Mouse (Mus musculus): ENCODE results near the gene Strn3. TPM values are rescaled to one million over a fixed set of nuclear protein-coding genes. Genes with fewer than 3 reads are reported as not detected.
"Not testable (repeated sequence)": the region's sequence is repeated elsewhere in the genome, so short reads cannot be mapped to it uniquely, and the experiment has no call there.

Gene Strn3
- polyA plus RNA-seq, 1 experiment, result 18.4 TPM

- 4% methylated on average over 20 of the region's 21 CpGs for WGBS
- no peak overlapping the region for H3K27ac ChIP-seq (ENCODE audit: control insufficient read depth, insufficient read depth, low read length)
- no peaks in the 10 kb centered on the region for H3K36me3 ChIP-seq (ENCODE audit: control insufficient read depth, insufficient read depth, low read length)
- no peak for DNase-seq
- H3K27me3 ChIP-seq (ENCODE audit: control insufficient read depth, insufficient read depth, low read length), result peaks cover 9% of the 10 kb centered on the region; the same call in 1 of the 2 replicates
- H3K4me1 ChIP-seq (replicated peaks; ENCODE audit: control insufficient read depth, insufficient read depth, low read length), result no peaks in the 10 kb centered on the region; the same call in 1 of the 2 replicates
- H3K4me3 ChIP-seq (ENCODE audit: control insufficient read depth, insufficient read depth, low read length), result no peak overlapping the region
- TF ChIP-seq CTCF (IDR thresholded peaks at IDR 0.05; ENCODE audit: borderline replicate concordance, control insufficient read depth, extremely low read depth, insufficient read depth, low read length, poor library complexity) (no peak), POLR2A (IDR thresholded peaks at IDR 0.05; ENCODE audit: control insufficient read depth, extremely low read depth, insufficient read depth, low read length, poor library complexity) (no peak)
Observed at GRCm38 (mm10) chr12:51592888-51593228, 98.8 kb downstream of the Strn3 start.

DNA sequence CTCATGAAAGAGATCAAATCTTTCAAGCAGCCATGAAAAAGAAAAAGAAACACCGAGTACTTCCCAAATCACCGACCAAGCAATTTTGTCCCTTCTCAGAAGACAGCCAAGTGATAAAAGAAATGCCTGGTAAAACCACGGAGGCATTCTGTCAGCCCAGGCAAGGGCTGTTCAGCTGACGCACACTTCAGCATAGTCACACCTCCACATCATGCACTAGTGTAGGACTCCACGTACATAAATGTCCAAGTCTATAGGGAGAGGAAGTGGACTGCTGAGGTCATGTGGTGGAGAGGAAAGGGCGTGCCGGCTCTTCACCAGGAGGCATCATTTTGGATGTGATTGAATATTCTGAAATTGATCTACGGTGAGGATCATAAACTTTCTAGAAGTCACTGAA is 99.8 kb downstream of the Strn3 start:
- H3K27ac ChIP-seq (ENCODE audit: control insufficient read depth, insufficient read depth, low read length), result no peak overlapping the region
- no peak overlapping the region for H3K4me3 ChIP-seq (ENCODE audit: control insufficient read depth, insufficient read depth, low read length)
- WGBS, result 53% methylated on average over 8 of the region's 8 CpGs
- DNase-seq, result no peak
- H3K36me3 ChIP-seq (ENCODE audit: control insufficient read depth, insufficient read depth, low read length), result no peaks in the 10 kb centered on the region
- peaks cover 9% of the 10 kb centered on the region; the same call in 1 of the 2 replicates for H3K27me3 ChIP-seq (ENCODE audit: control insufficient read depth, insufficient read depth, low read length)
- no peaks in the 10 kb centered on the region; the same call in 1 of the 2 replicates for H3K4me1 ChIP-seq (replicated peaks; ENCODE audit: control insufficient read depth, insufficient read depth, low read length)
- TF ChIP-seq POLR2A (IDR thresholded peaks at IDR 0.05; ENCODE audit: control insufficient read depth, extremely low read depth, insufficient read depth, low read length, poor library complexity) (no peak), CTCF (IDR thresholded peaks at IDR 0.05; ENCODE audit: borderline replicate concordance, control insufficient read depth, extremely low read depth, insufficient read depth, low read length, poor library complexity) (no peak)

DNA sequence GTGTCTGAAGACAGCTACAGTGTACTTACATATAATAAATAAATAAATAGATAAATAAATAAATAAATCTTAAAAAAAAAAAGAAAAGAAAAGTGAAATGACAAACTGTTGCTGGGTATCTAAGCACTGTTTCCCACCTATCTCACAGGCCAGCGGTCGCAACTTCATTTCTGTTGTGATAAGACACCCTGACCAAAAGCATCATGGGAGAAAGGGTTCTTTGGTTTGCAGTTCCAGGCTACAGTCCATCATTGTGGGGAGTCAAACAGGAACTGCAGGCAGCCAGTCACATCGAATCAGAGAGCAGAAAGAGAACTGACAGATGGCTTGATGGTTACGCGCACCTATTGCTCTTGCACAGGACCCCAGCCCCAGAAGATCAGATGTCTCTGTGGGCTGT is 102.4 kb downstream of the Strn3 start:
- Histone ChIP-seq H3K27ac (ENCODE audit: control insufficient read depth, insufficient read depth, low read length) (no peak overlapping the region), H3K36me3 (ENCODE audit: control insufficient read depth, insufficient read depth, low read length) (no peaks in the 10 kb centered on the region), H3K27me3 (ENCODE audit: control insufficient read depth, insufficient read depth, low read length) (peaks cover 9% of the 10 kb centered on the region; the same call in 1 of the 2 replicates), H3K4me1 (replicated peaks; ENCODE audit: control insufficient read depth, insufficient read depth, low read length) (no peaks in the 10 kb centered on the region; the same call in 1 of the 2 replicates), H3K4me3 (ENCODE audit: control insufficient read depth, insufficient read depth, low read length) (no peak overlapping the region)
- TF ChIP-seq POLR2A (IDR thresholded peaks at IDR 0.05; ENCODE audit: control insufficient read depth, extremely low read depth, insufficient read depth, low read length, poor library complexity), result no peak
- TF ChIP-seq CTCF (IDR thresholded peaks at IDR 0.05; ENCODE audit: borderline replicate concordance, control insufficient read depth, extremely low read depth, insufficient read depth, low read length, poor library complexity), result no peak
- 84% methylated on average over 5 of the region's 5 CpGs for WGBS
- no peak for DNase-seq

DNA sequence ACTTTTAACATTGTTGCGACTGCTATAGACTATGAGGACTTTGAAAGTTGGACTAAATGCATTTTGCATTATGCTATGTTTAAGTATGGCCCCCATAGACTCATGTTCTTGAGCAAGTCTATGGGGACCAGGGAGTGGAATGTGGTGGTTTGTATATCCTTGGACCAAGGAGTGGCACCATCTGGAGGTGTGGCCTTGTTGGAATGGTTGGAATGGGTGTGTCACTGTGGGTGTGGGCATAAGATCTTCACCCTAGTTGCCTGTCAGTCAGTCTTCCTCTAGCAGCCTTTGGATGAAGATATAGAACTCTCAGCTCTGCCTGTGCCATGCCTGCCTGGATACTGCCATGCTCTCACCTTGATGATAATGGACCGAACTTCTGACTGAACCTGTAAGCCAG is 113.9 kb downstream of the Strn3 start:
- not testable (repeated sequence) for H3K4me1 ChIP-seq (replicated peaks; ENCODE audit: control insufficient read depth, insufficient read depth, low read length); DNase-seq; H3K36me3 ChIP-seq (ENCODE audit: control insufficient read depth, insufficient read depth, low read length); H3K27me3 ChIP-seq (ENCODE audit: control insufficient read depth, insufficient read depth, low read length); H3K4me3 ChIP-seq (ENCODE audit: control insufficient read depth, insufficient read depth, low read length); H3K27ac ChIP-seq (ENCODE audit: control insufficient read depth, insufficient read depth, low read length)
- 93% methylated on average over 2 of the region's 2 CpGs for WGBS

- Histone ChIP-seq H3K4me3 (ENCODE audit: control insufficient read depth, insufficient read depth, low read length) (no peak overlapping the region), H3K36me3 (ENCODE audit: control insufficient read depth, insufficient read depth, low read length) (no peaks in the 10 kb centered on the region), H3K27me3 (ENCODE audit: control insufficient read depth, insufficient read depth, low read length) (no peaks in the 10 kb centered on the region), H3K27ac (ENCODE audit: control insufficient read depth, insufficient read depth, low read length) (no peak overlapping the region), H3K4me1 (replicated peaks; ENCODE audit: control insufficient read depth, insufficient read depth, low read length) (no peaks in the 10 kb centered on the region)
- no peak for DNase-seq
- 73% methylated on average over 4 of the region's 4 CpGs for WGBS
- TF ChIP-seq POLR2A (IDR thresholded peaks at IDR 0.05; ENCODE audit: control insufficient read depth, extremely low read depth, insufficient read depth, low read length, poor library complexity) (no peak), CTCF (IDR thresholded peaks at IDR 0.05; ENCODE audit: borderline replicate concordance, control insufficient read depth, extremely low read depth, insufficient read depth, low read length, poor library complexity) (no peak)
Observed at GRCm38 (mm10) chr12:51572651-51573050, 119.0 kb downstream of the Strn3 start.

DNA sequence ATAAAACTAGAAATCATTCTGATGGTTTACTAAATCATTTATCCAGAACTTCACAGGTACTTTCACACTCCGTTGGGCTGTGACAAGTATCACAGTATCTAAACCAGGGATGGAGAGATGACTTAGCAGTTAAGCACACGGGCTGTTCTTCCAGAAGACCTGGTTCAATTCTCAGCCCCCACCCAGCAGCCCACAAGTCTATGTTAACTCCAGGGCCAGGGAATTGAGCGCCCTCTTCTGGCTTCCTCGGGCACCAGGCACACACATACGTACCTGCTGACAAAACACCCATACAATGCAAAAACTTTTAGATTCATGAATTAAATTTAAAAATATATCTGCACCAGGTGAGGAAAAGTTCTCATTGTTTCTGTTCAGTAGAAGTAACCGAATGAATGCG is 121.8 kb downstream of the Strn3 start:
- no peaks in the 10 kb centered on the region for H3K36me3 ChIP-seq (ENCODE audit: control insufficient read depth, insufficient read depth, low read length)
- H3K27me3 ChIP-seq (ENCODE audit: control insufficient read depth, insufficient read depth, low read length), result no peaks in the 10 kb centered on the region
- H3K4me3 ChIP-seq (ENCODE audit: control insufficient read depth, insufficient read depth, low read length), result no peak overlapping the region
- H3K27ac ChIP-seq (ENCODE audit: control insufficient read depth, insufficient read depth, low read length), result no peak overlapping the region
- WGBS, result 83% methylated on average over 7 of the region's 7 CpGs
- no peak for DNase-seq
- no peak for TF ChIP-seq POLR2A (IDR thresholded peaks at IDR 0.05; ENCODE audit: control insufficient read depth, extremely low read depth, insufficient read depth, low read length, poor library complexity)
- no peak for TF ChIP-seq CTCF (IDR thresholded peaks at IDR 0.05; ENCODE audit: borderline replicate concordance, control insufficient read depth, extremely low read depth, insufficient read depth, low read length, poor library complexity)
- no peaks in the 10 kb centered on the region for H3K4me1 ChIP-seq (replicated peaks; ENCODE audit: control insufficient read depth, insufficient read depth, low read length)

DNA sequence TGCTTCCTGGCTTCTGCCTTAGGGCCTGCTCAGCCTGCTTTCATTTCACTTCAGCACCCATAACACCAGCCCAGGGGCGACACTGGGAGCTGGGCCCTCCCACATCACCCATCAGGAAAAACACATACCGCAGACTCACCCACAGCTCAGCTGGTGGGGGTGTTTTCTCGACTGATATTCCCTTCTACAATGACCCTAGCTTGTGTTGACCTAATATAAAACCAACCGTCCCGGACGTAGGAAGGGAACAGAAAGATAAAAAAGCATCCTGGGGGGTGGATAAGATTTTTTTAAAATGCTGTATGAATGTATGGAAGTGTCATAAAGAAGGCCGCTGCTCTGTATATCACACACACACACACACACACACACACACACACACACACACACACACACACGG is 122.2 kb downstream of the Strn3 start:
- H3K4me3 ChIP-seq (ENCODE audit: control insufficient read depth, insufficient read depth, low read length), result no peak overlapping the region
- no peak overlapping the region for H3K27ac ChIP-seq (ENCODE audit: control insufficient read depth, insufficient read depth, low read length)
- TF ChIP-seq CTCF (IDR thresholded peaks at IDR 0.05; ENCODE audit: borderline replicate concordance, control insufficient read depth, extremely low read depth, insufficient read depth, low read length, poor library complexity) (no peak), POLR2A (IDR thresholded peaks at IDR 0.05; ENCODE audit: control insufficient read depth, extremely low read depth, insufficient read depth, low read length, poor library complexity) (no peak)
- no peaks in the 10 kb centered on the region for H3K36me3 ChIP-seq (ENCODE audit: control insufficient read depth, insufficient read depth, low read length)
- H3K4me1 ChIP-seq (replicated peaks; ENCODE audit: control insufficient read depth, insufficient read depth, low read length), result no peaks in the 10 kb centered on the region
- WGBS, result 84% methylated on average over 8 of the region's 8 CpGs
- no peak for DNase-seq
- no peaks in the 10 kb centered on the region for H3K27me3 ChIP-seq (ENCODE audit: control insufficient read depth, insufficient read depth, low read length)

Measured in thymus, adult 2 months (tissue).